Mouse (Mus musculus) MEL (cell line): ENCODE measurements around the gene Aff3. TPM values are rescaled to one million over a fixed set of nuclear protein-coding genes. Genes with fewer than 3 reads are reported as not detected.

Experiments used
- DNase-seq: peaks from one replicate; pipeline ENCODE4 v3.0.0; 2011; ENCODE audit warnings: low read depth, low spot score
- H3K27ac ChIP-seq: 2 replicates; pipeline ENCODE4 v1.5.1; 2012; ENCODE audit warnings: low read depth, mild to moderate bottlenecking, control low read depth, low read length, moderate library complexity; ENCODE audit not compliant: control insufficient read depth
- H3K27me3 ChIP-seq, 2 experiments: fragments of 150-350 bp in 1 of 2; sonication (generic) in 1 of 2; 2 replicates each; pipeline ENCODE4 v1.6.1; 2012; ENCODE audit warnings: low read length in 2 of 2, mild to moderate bottlenecking in 2 of 2, improper control_type of control experiment in 1 of 2, moderate library complexity in 1 of 2; ENCODE audit not compliant: insufficient read depth in 2 of 2, control insufficient read depth in 1 of 2
- H3K36me3 ChIP-seq, 2 experiments: 2 replicates each; pipeline ENCODE4 v1.6.1; 2012 to 2014; ENCODE audit warnings: low read length in 2 of 2, improper control_type of control experiment in 1 of 2, inconsistent platforms in 1 of 2, mild to moderate bottlenecking in 1 of 2; ENCODE audit not compliant: insufficient read depth in 2 of 2, control insufficient read depth in 1 of 2
- H3K4me1 ChIP-seq, 2 experiments: fragments of 150-350 bp in 1 of 2; sonication (generic) in 1 of 2; 2 replicates each; pipeline ENCODE4 v1.6.1; 2012; ENCODE audit warnings: low read length in 2 of 2, improper control_type of control experiment in 1 of 2, mild to moderate bottlenecking in 1 of 2; ENCODE audit not compliant: insufficient read depth in 2 of 2, control insufficient read depth in 1 of 2
- H3K4me3 ChIP-seq, 2 experiments: fragments of 150-350 bp in 1 of 2; sonication (generic) in 1 of 2; 2 replicates each; pipeline ENCODE4 v1.5.1; 2012; ENCODE audit warnings: low read depth in 2 of 2, low read length in 2 of 2, mild to moderate bottlenecking in 2 of 2, moderate library complexity in 2 of 2, control low read depth in 1 of 2, improper control_type of control experiment in 1 of 2; ENCODE audit not compliant: control insufficient read depth in 1 of 2, insufficient read depth in 1 of 2
- H3K79me2 ChIP-seq: 2 replicates; pipeline ENCODE4 v1.6.1; 2012; ENCODE audit warnings: mild to moderate bottlenecking, low read length, moderate library complexity; ENCODE audit not compliant: control insufficient read depth, poor library complexity, insufficient read depth
- H3K9ac ChIP-seq: 2 replicates; pipeline ENCODE4 v1.6.1; 2012; ENCODE audit warnings: low read depth, mild to moderate bottlenecking, control low read depth, low read length, moderate library complexity; ENCODE audit not compliant: control insufficient read depth, poor library complexity, severe bottlenecking
- H3K9me3 ChIP-seq: fragments of 150-350 bp; sonication (generic); replicated peaks from 2 replicates; pipeline ENCODE4 v1.6.1; 2012; ENCODE audit warnings: mild to moderate bottlenecking, low read length, improper control_type of control experiment, moderate library complexity; ENCODE audit not compliant: insufficient read depth
- BHLHE40 ChIP-seq: IDR thresholded peaks from 2 replicates; pipeline ENCODE4 v1.6.1; 2012; ENCODE audit warnings: low read depth, mild to moderate bottlenecking, inconsistent platforms, low read length, improper control_type of control experiment, borderline replicate concordance
- CHD1 ChIP-seq: IDR thresholded peaks from 2 replicates; pipeline ENCODE4 v1.6.1; 2012; ENCODE audit warnings: low read depth, mild to moderate bottlenecking, inconsistent platforms, low read length, improper control_type of control experiment
- CHD2 ChIP-seq: IDR thresholded peaks from 2 replicates; pipeline ENCODE4 v1.6.1; 2011; ENCODE audit warnings: low read length, improper control_type of control experiment
- ELF1 ChIP-seq: IDR thresholded peaks from 2 replicates; pipeline ENCODE4 v1.6.1; 2014; ENCODE audit warnings: low read depth, mild to moderate bottlenecking, inconsistent platforms, low read length, improper control_type of control experiment, moderate library complexity
- EP300 ChIP-seq, 2 experiments: IDR thresholded peaks; 2 replicates each; pipeline ENCODE4 v1.6.1; 2011; ENCODE audit warnings: improper control_type of control experiment in 2 of 2, low read length in 2 of 2, low read depth in 1 of 2, mild to moderate bottlenecking in 1 of 2
- GATA1 ChIP-seq: IDR thresholded peaks from 2 replicates; pipeline ENCODE4 v1.6.1; 2011; ENCODE audit warnings: low read depth, low read length, improper control_type of control experiment
- KAT2A ChIP-seq: conservative IDR thresholded peaks from 2 replicates; pipeline ENCODE4 v1.6.1; 2012; ENCODE audit warnings: low read depth, low read length, improper control_type of control experiment, inconsistent platforms
- MYC ChIP-seq: IDR thresholded peaks from 2 replicates; pipeline ENCODE4 v1.6.1; 2011; ENCODE audit warnings: low read depth, mild to moderate bottlenecking, low read length, improper control_type of control experiment, moderate library complexity
- NELFE ChIP-seq: IDR thresholded peaks from 2 replicates; pipeline ENCODE4 v1.6.1; 2011; ENCODE audit warnings: low read depth, low read length, improper control_type of control experiment
- POLR2AphosphoS5 ChIP-seq: IDR thresholded peaks from 2 replicates; pipeline ENCODE4 v1.6.1; 2012; ENCODE audit warnings: low read depth, borderline replicate concordance, mild to moderate bottlenecking, inconsistent platforms, low read length, moderate library complexity, mixed read lengths
- RCOR1 ChIP-seq: IDR thresholded peaks from 2 replicates; pipeline ENCODE4 v1.6.1; 2012; ENCODE audit warnings: low read depth, mild to moderate bottlenecking, inconsistent platforms, low read length, improper control_type of control experiment
- TCF12 ChIP-seq: IDR thresholded peaks from 2 replicates; pipeline ENCODE4 v1.6.1; 2014; ENCODE audit warnings: low read depth, mild to moderate bottlenecking, inconsistent platforms, low read length, improper control_type of control experiment, moderate library complexity
- UBTF ChIP-seq: IDR thresholded peaks from 2 replicates; pipeline ENCODE4 v1.6.1; 2012; ENCODE audit warnings: low read depth, mild to moderate bottlenecking, inconsistent platforms, low read length, improper control_type of control experiment, moderate library complexity, borderline replicate concordance; ENCODE audit not compliant: insufficient read depth
- USF2 ChIP-seq, 2 experiments: IDR thresholded peaks; 2 replicates each; pipeline ENCODE4 v1.6.1; 2011 to 2012; ENCODE audit warnings: improper control_type of control experiment in 2 of 2, low read length in 2 of 2, borderline replicate concordance in 1 of 2, inconsistent platforms in 1 of 2, low read depth in 1 of 2, mild to moderate bottlenecking in 1 of 2; ENCODE audit not compliant: insufficient read depth in 1 of 2
- ZMIZ1 ChIP-seq: IDR thresholded peaks from 2 replicates; pipeline ENCODE4 v1.6.1; 2012; ENCODE audit warnings: low read depth, mild to moderate bottlenecking, inconsistent platforms, low read length, improper control_type of control experiment, moderate library complexity
- polyA plus RNA-seq, 2 experiments: library from polyadenylated mRNA; stranded (reverse) in 1 of 2; unstranded in 1 of 2; fragments of >175 nt in 1 of 2; fragments of >200 nt in 1 of 2; gene quantifications; 2 replicates each; pipeline versions ENCODE4 v1.2.1 to v1.2.4; 2012; ENCODE audit warnings: low replicate concordance in 2 of 2, low read depth in 1 of 2; ENCODE audit not compliant: insufficient read length in 2 of 2, insufficient read depth in 1 of 2, missing spikeins in 1 of 2
- total RNA-seq: library from RNA; depleted of rRNA; stranded (reverse); fragments of 300-350 nt; gene quantifications from 2 replicates; pipeline ENCODE4 v1.2.3, GENCODE M21; 2012

Gene Aff3
- total and polyA plus RNA-seq, 3 experiments: 18.5 to 41.1 (median 25.4) TPM

GRCm38 (mm10) chr1:38449816-38450478 is 214.8 kb downstream of the Aff3 start:
- Histone ChIP-seq H3K27me3 (no peaks in the 10 kb centered on the region), H3K36me3 (peaks cover 0 to 49% of the 10 kb centered on the region in 2 experiments; a peak in 3 of 4 replicates), H3K9me3 (no peaks in the 10 kb centered on the region), H3K9ac (no peak overlapping the region), H3K4me3 (no peak overlapping the region), H3K27ac (no peak overlapping the region), H3K4me1 (peaks cover 21 to 34% of the 10 kb centered on the region in 2 experiments), H3K79me2 (no peaks in the 10 kb centered on the region)
- TF ChIP-seq TCF12 (no peak), EP300 (IDR thresholded peaks at IDR 0.05; ENCODE audit: low read depth in 1 of 2, low read length in 2 of 2) (0 out of 4 replicates have a peak, but pooled peaks of 1 of the 2 experiments have one; percentile 5), MYC (no peak), RCOR1 (peak; percentile 56; the same call in 1 of the 2 replicates), CHD2 (no peak), GATA1 (0 out of 2 replicates have a peak, but pooled peaks have one; percentile 21)
- DNase-seq: no peak

GRCm38 (mm10) chr1:38448854-38449253 is 215.9 kb downstream of the Aff3 start:
- H3K4me3 ChIP-seq: no peak overlapping the region
- H3K27ac ChIP-seq: peak overlapping the region; percentile 5; the same call in 1 of the 2 replicates
- H3K36me3 ChIP-seq: peaks cover 0 to 43% of the 10 kb centered on the region in 2 experiments; a peak in 3 of 4 replicates
- no peaks in the 10 kb centered on the region for H3K27me3 ChIP-seq
- peak overlapping the region; percentile 17; the same call in 1 of the 2 replicates for H3K9ac ChIP-seq
- H3K79me2 ChIP-seq: no peaks in the 10 kb centered on the region
- H3K4me1 ChIP-seq: peaks cover 18 to 33% of the 10 kb centered on the region in 2 experiments
- TF ChIP-seq KAT2A (no peak), ELF1 (no peak), UBTF (no peak), EP300 (IDR thresholded peaks at IDR 0.05; ENCODE audit: low read depth in 1 of 2, low read length in 2 of 2) (no peak), BHLHE40 (no peak), USF2 (IDR thresholded peaks at IDR 0.05; ENCODE audit: borderline replicate concordance in 1 of 2, insufficient read depth in 1 of 2, low read depth in 1 of 2, low read length in 2 of 2) (no peak), POLR2AphosphoS5 (no peak), ZMIZ1 (no peak), NELFE (no peak), CHD1 (no peak)
- no peak for DNase-seq
- no peaks in the 10 kb centered on the region for H3K9me3 ChIP-seq
